Mouse (Mus musculus): ENCODE results near the gene Faf2. TPM values are rescaled to one million over a fixed set of nuclear protein-coding genes. Genes with fewer than 3 reads are reported as not detected.

Gene Faf2
- total RNA-seq, 2 experiments from 2014 or later = 40.0 to 43.7 TPM

DNA sequence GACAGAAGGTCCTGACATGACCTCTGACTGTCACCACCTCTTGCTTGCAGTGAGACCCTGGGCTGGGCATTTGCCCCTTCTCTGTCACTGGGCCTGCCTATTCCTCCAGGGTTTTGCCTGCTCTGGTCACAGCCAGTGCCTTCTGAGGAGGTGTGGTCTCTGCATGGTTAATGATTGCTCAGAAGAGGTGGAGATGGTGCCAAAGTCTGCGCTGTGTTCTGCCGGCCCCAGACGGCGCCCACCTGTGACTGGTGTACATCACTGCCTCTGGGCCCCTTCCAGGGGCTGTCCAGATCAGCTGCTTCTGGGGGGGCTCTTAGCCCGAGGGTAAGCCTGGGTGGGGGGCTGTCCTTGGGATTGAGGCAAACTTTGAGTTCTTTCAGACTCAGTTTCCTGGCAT is 79.7 kb downstream of the Faf2 start, which contains the start of gene Cdhr2:
Gene Cdhr2 (plus strand): TSS at position 219 of the 400 bp plus-strand sequence.
- no peak for ATAC-seq (replicated peaks; ENCODE audit: poor library complexity, severe bottlenecking)

DNA sequence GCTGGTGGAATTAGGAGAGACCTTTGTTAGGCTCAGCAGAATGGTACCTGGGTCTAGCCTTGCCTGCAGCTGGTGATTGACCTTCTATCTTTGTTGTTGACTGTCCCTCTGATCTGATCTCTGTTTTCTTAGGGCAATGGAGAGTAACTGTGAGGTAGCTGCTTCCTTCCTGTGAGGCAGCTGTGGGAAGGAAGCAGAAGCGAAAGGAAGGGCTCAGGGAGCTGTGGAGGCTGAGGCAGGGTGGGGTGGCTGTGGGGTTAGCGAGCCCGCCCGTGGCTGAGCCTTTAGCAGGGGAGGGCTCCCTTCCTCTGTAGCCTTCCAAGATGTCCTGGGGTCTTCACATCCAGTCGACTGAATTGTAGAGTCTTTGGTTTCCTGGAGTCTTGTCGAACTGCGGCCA is 80.9 kb downstream of the Faf2 start:
- ATAC-seq (replicated peaks; ENCODE audit: poor library complexity, severe bottlenecking) = peak; percentile 42

DNA sequence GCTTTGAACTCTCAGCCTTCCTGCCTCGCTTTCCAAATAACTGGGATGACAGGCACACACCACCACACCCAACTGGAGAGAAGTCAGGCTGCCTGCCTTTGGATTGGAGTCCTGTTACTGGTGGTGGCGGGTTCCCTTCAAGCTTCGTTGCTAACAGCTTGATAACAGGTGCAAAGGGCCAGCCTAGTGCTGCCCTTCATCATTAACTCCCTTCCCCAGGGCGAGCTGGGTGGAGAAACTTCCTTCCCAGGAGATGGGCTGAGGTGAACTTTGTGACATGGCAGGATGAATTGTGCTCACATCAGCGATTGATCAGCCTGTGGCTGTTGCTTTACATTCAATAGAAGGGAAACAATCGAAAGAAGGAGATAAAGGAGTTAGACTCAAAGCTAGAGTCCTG is 83.3 kb downstream of the Faf2 start:
- ATAC-seq (replicated peaks; ENCODE audit: poor library complexity, severe bottlenecking) = no peak

DNA sequence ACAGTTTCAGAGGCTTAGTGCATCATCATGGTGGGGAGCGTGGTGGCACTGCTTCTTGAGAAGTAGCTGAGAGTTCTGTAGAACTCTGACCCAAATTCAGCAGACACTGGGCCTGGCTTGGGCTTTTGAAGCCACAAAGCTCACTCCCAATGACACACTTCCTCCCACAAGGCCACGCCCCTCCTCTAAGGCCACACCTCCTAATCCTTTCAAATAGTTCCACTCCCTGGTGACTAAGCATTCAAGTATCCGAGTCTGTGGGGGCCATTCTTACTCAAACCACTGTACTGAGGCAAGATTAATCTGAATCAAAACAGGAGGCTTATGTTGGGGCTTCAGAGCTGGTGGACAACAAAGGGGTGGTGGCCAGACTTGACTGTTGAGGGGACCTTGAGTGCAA is 89.3 kb downstream of the Faf2 start:
- ATAC-seq (replicated peaks; ENCODE audit: poor library complexity, severe bottlenecking) = no peak

Other genes with a start within 250 kb of the Faf2 start
- gene Thoc3, start 152.9 kb upstream of the Faf2 start, total RNA-seq (2014; fragmentation: Nextera tagmentation) = 22.1 and 26.7 TPM in 2 replicates
- gene Thoc3, start 152.9 kb upstream of the Faf2 start, total RNA-seq (2017) = 42.0 and 57.2 TPM in 2 replicates
- gene Simc1, start 118.0 kb upstream of the Faf2 start, total RNA-seq (2014; fragmentation: Nextera tagmentation) = 10.6 and 16.1 TPM in 2 replicates
- 6.3 and 7.5 TPM in 2 replicates for gene Simc1, start 118.0 kb upstream of the Faf2 start, total RNA-seq (2017)
- gene 4833439L19Rik, start 56.3 kb upstream of the Faf2 start, total RNA-seq (2014; fragmentation: Nextera tagmentation) = 58.0 and 65.9 TPM in 2 replicates
- 27.7 and 30.9 TPM in 2 replicates for gene 4833439L19Rik, start 56.3 kb upstream of the Faf2 start, total RNA-seq (2017)
- gene Arl10, start 46.8 kb upstream of the Faf2 start, total RNA-seq (2014; fragmentation: Nextera tagmentation) = 17.4 and 24.0 TPM in 2 replicates
- 12.1 and 15.0 TPM in 2 replicates for gene Arl10, start 46.8 kb upstream of the Faf2 start, total RNA-seq (2017)
- gene Nop16, start 31.7 kb upstream of the Faf2 start, total RNA-seq (2014; fragmentation: Nextera tagmentation) = 90.9 and 122 TPM in 2 replicates
- 101 and 118 TPM in 2 replicates for gene Nop16, start 31.7 kb upstream of the Faf2 start, total RNA-seq (2017)
- gene Higd2a, start 31.6 kb upstream of the Faf2 start, total RNA-seq (2014; fragmentation: Nextera tagmentation) = 111 and 118 TPM in 2 replicates
- gene Higd2a, start 31.6 kb upstream of the Faf2 start, total RNA-seq (2017) = 36.5 and 67.4 TPM in 2 replicates
- gene Cltb, start 10.4 kb upstream of the Faf2 start, total RNA-seq (2014; fragmentation: Nextera tagmentation) = 4.5 and 6.6 TPM in 2 replicates
- 7.8 and 12.3 TPM in 2 replicates for gene Cltb, start 10.4 kb upstream of the Faf2 start, total RNA-seq (2017)
- gene Rnf44, start 72.1 kb downstream of the Faf2 start, total RNA-seq (2014; fragmentation: Nextera tagmentation) = 64.2 and 82.0 TPM in 2 replicates
- gene Rnf44, start 72.1 kb downstream of the Faf2 start, total RNA-seq (2017) = 12.2 and 12.3 TPM in 2 replicates
- gene Cdhr2, start 79.7 kb downstream of the Faf2 start, total RNA-seq (2014; fragmentation: Nextera tagmentation) = not detected in 2 replicates
- not detected in 2 replicates for gene Cdhr2, start 79.7 kb downstream of the Faf2 start, total RNA-seq (2017)
- not detected in 2 replicates for gene Gprin1, start 128.1 kb downstream of the Faf2 start, total RNA-seq (2014; fragmentation: Nextera tagmentation)
- not detected in 2 replicates for gene Gprin1, start 128.1 kb downstream of the Faf2 start, total RNA-seq (2017)
- not detected in 2 replicates for gene Sncb, start 144.8 kb downstream of the Faf2 start, total RNA-seq (2014; fragmentation: Nextera tagmentation)
- gene Sncb, start 144.8 kb downstream of the Faf2 start, total RNA-seq (2017) = not detected in 2 replicates
- not detected in 2 replicates for gene Eif4e1b, start 162.2 kb downstream of the Faf2 start, total RNA-seq (2014; fragmentation: Nextera tagmentation)
- gene Eif4e1b, start 162.2 kb downstream of the Faf2 start, total RNA-seq (2017) = not detected in 2 replicates
- 1.4 and 5.6 TPM in 2 replicates for gene Tspan17, start 167.6 kb downstream of the Faf2 start, total RNA-seq (2014; fragmentation: Nextera tagmentation)
- 0.31 TPM in 1 of 2 replicates, not detected in the other for gene Tspan17, start 167.6 kb downstream of the Faf2 start, total RNA-seq (2017)

All from granulocyte monocyte progenitor cell, adult 5-6 weeks (primary cell).